18 mouse cellular contexts compared by ENCODE assay signal in genomic region chr7:83852381-83853380, GRCm38 (mm10). TPM values are rescaled to one million over a fixed set of nuclear protein-coding genes. Genes with fewer than 3 reads are reported as not detected.
DNase-seq lines count a peak whose midpoint lies in the region; ATAC-seq and TF ChIP-seq lines count a peak whose summit lies in the region.
"Had no signal": no experiment of that assay in that cellular context is flagged by ENCODE, and none has a peak within 500 bp of the region (broad histone marks: within the 10 kb centered on the region; RNA-seq: fewer than 3 reads in every experiment).

No protein-coding gene starts in this region.

- intact Hi-C loops in heart, adult 2 months (cut with DNase I) = loop anchor here (5.0 kb wide), 1 partner anchor 35 kb away; no protein-coding TSS in a partner anchor

- WGBS in hindbrain, embryonic 15.5 days = 48% methylated on average over 5 of the region's 5 CpGs
- 39% methylated on average over 5 of the region's 5 CpGs for WGBS in hindbrain, embryonic 11.5 days
- 32% methylated on average over 5 of the region's 5 CpGs for WGBS in midbrain, embryonic 15.5 days
- WGBS in heart, adult 2 months = 68% methylated on average over 5 of the region's 5 CpGs

- H3K9ac ChIP-seq in hindbrain, embryonic 15.5 days = no peak overlapping the region
- no peak overlapping the region for H3K9ac ChIP-seq in hindbrain, embryonic 11.5 days (ENCODE audit: low read depth, low read length)
- no peak overlapping the region for H3K9ac ChIP-seq in midbrain, embryonic 15.5 days
- no peak overlapping the region for H3K9ac ChIP-seq in heart, adult 2 months (ENCODE audit: low read depth, low read length)
- H3K9ac ChIP-seq: heart, embryonic 15.5 days; limb, embryonic 15.5 days had no signal

- no peaks in the 10 kb centered on the region for H3K79me2 ChIP-seq in heart, adult 2 months (replicated peaks; ENCODE audit: control insufficient read depth, insufficient read depth, low read length)

- no peak for DNase-seq in hindbrain, embryonic 11.5 days (ENCODE audit: low spot score)
- DNase-seq in 3T3-L1 (ENCODE audit: low read depth, low spot score) = peak; percentile 48
- no peak for DNase-seq in frontal cortex, postnatal 25 days (ENCODE audit: low spot score in 2 of 2)
- DNase-seq in layer of hippocampus, postnatal 25 days (ENCODE audit: extremely low spot score in 1 of 2, low spot score in 1 of 2) = no peak
- DNase-seq in heart, adult 2 months = no peak
- DNase-seq: cerebellum, adult 9-11 months; gastrocnemius, postnatal 10 days; kidney, adult 9 months; layer of hippocampus, postnatal 36 days had no signal

- no peaks in the 10 kb centered on the region for H3K4me1 ChIP-seq in hindbrain, embryonic 15.5 days (replicated peaks)
- no peaks in the 10 kb centered on the region for H3K4me1 ChIP-seq in hindbrain, embryonic 11.5 days (replicated peaks; ENCODE audit: control insufficient read depth, insufficient read depth, low read length)
- H3K4me1 ChIP-seq in bone marrow macrophage, adult 2 months (ENCODE audit: control insufficient read depth, insufficient read depth, low read length) = peaks cover 52% of the 10 kb centered on the region
- H3K4me1 ChIP-seq in midbrain, embryonic 15.5 days = no peaks in the 10 kb centered on the region
- H3K4me1 ChIP-seq in heart, adult 2 months (ENCODE audit: control insufficient read depth, insufficient read depth, low read length) = peaks cover 4% of the 10 kb centered on the region

- H3K27me3 ChIP-seq in hindbrain, embryonic 15.5 days = no peaks in the 10 kb centered on the region
- no peaks in the 10 kb centered on the region for H3K27me3 ChIP-seq in hindbrain, embryonic 11.5 days (ENCODE audit: control insufficient read depth, insufficient read depth, low read length)
- H3K27me3 ChIP-seq in midbrain, embryonic 15.5 days (replicated peaks) = no peaks in the 10 kb centered on the region
- no peaks in the 10 kb centered on the region for H3K27me3 ChIP-seq in heart, adult 2 months (ENCODE audit: control insufficient read depth, insufficient read depth, low read length)
- H3K27me3 ChIP-seq: heart, embryonic 15.5 days; limb, embryonic 15.5 days had no signal

- no peaks in the 10 kb centered on the region for H3K9me3 ChIP-seq in hindbrain, embryonic 15.5 days
- H3K9me3 ChIP-seq in hindbrain, embryonic 11.5 days (ENCODE audit: control insufficient read depth, low read length) = no peaks in the 10 kb centered on the region
- no peaks in the 10 kb centered on the region for H3K9me3 ChIP-seq in midbrain, embryonic 15.5 days
- H3K9me3 ChIP-seq: forebrain, embryonic 10.5 days; heart, embryonic 15.5 days; limb, embryonic 15.5 days had no signal

- no peak for TF ChIP-seq CTCF in bone marrow macrophage, adult 2 months (IDR thresholded peaks at IDR 0.05; ENCODE audit: low read depth, low read length)
- TF ChIP-seq CTCF in heart, adult 2 months (IDR thresholded peaks at IDR 0.05) = no peak

- H3K36me3 ChIP-seq in hindbrain, embryonic 15.5 days = no peaks in the 10 kb centered on the region
- no peaks in the 10 kb centered on the region for H3K36me3 ChIP-seq in hindbrain, embryonic 11.5 days (ENCODE audit: control insufficient read depth, insufficient read depth, low read length)
- no peaks in the 10 kb centered on the region for H3K36me3 ChIP-seq in midbrain, embryonic 15.5 days (replicated peaks)
- no peaks in the 10 kb centered on the region for H3K36me3 ChIP-seq in heart, adult 2 months (ENCODE audit: control insufficient read depth, insufficient read depth, low read length)
- H3K36me3 ChIP-seq: forebrain, embryonic 10.5 days; heart, embryonic 15.5 days; limb, embryonic 15.5 days had no signal

- no peak overlapping the region for H3K4me3 ChIP-seq in hindbrain, embryonic 15.5 days
- no peak overlapping the region for H3K4me3 ChIP-seq in hindbrain, embryonic 11.5 days (ENCODE audit: low read depth, low read length)
- H3K4me3 ChIP-seq in bone marrow macrophage, adult 2 months (ENCODE audit: insufficient read depth, low read length) = no peak overlapping the region
- no peak overlapping the region for H3K4me3 ChIP-seq in midbrain, embryonic 15.5 days
- no peak overlapping the region for H3K4me3 ChIP-seq in heart, adult 2 months
- H3K4me3 ChIP-seq: forebrain, embryonic 10.5 days; heart, embryonic 15.5 days; limb, embryonic 15.5 days had no signal

- H3K4me2 ChIP-seq in hindbrain, embryonic 15.5 days = no peak overlapping the region
- no peak overlapping the region for H3K4me2 ChIP-seq in hindbrain, embryonic 11.5 days (replicated peaks; ENCODE audit: low read depth, low read length)
- no peak overlapping the region for H3K4me2 ChIP-seq in midbrain, embryonic 15.5 days
- H3K4me2 ChIP-seq: heart, embryonic 15.5 days; limb, embryonic 15.5 days had no signal

- no peak for TF ChIP-seq POLR2A in bone marrow macrophage, adult 2 months (IDR thresholded peaks at IDR 0.05; ENCODE audit: borderline replicate concordance, low read depth, low read length)
- no peak for TF ChIP-seq POLR2A in heart, adult 2 months (IDR thresholded peaks at IDR 0.05; ENCODE audit: insufficient read depth, low read depth, low read length)

- no peak for TF ChIP-seq EP300 in heart, adult 2 months (IDR thresholded peaks at IDR 0.05; ENCODE audit: insufficient read depth, low read depth, low read length)

- no peak overlapping the region for H3K27ac ChIP-seq in hindbrain, embryonic 15.5 days (replicated peaks)
- no peak overlapping the region for H3K27ac ChIP-seq in hindbrain, embryonic 11.5 days (ENCODE audit: low read depth, low read length)
- peak overlapping the region; percentile 61 for H3K27ac ChIP-seq in bone marrow macrophage, adult 2 months (ENCODE audit: insufficient read depth, low read depth, low read length)
- H3K27ac ChIP-seq in midbrain, embryonic 15.5 days = no peak overlapping the region
- H3K27ac ChIP-seq in heart, adult 2 months = no peak overlapping the region
- H3K27ac ChIP-seq: forebrain, embryonic 10.5 days; heart, embryonic 15.5 days had no signal

- 0 out of 2 replicates have a peak, but pooled peaks have one; percentile 27 for ATAC-seq in hindbrain, embryonic 15.5 days (ENCODE audit: low FRiP score, low read depth)
- ATAC-seq in hindbrain, embryonic 11.5 days (ENCODE audit: low FRiP score) = no peak
- ATAC-seq in midbrain, embryonic 15.5 days (replicated peaks) = 0 out of 2 replicates have a peak, but pooled peaks have one; percentile 17
- ATAC-seq: lung, postnatal 0 days had no signal

RNA-seq across cellular contexts. Expression of gene Tlnrd1, which starts 31.4 kb away (rescaled TPM):
- polyA plus RNA-seq in hindbrain, embryonic 15.5 days (2015; fragmentation: Nextera tagmentation; extraction: Ambion mirVana) = 11.1 and 11.5 TPM in 2 replicates
- 11.6 and 14.9 TPM in 2 replicates for polyA plus RNA-seq in hindbrain, embryonic 11.5 days (2014; fragmentation: Nextera tagmentation; extraction: Ambion mirVana)
- 11.8 and 12.0 TPM in 2 replicates for polyA plus RNA-seq in bone marrow macrophage, adult 2 months (2012; ENCODE audit: insufficient read depth, insufficient read length, missing spikeins)
- polyA plus RNA-seq in midbrain, embryonic 15.5 days (2015; fragmentation: Nextera tagmentation; extraction: Ambion mirVana) = 10.1 and 12.1 TPM in 2 replicates
- 10 to 100 TPM; 20.0 to 21.4 TPM for total RNA-seq in layer of hippocampus, postnatal 25 days (2021)
- 1 to 10 TPM; 6.5 to 8.7 TPM for total RNA-seq in heart, adult 2 months (2021)
- polyA plus RNA-seq in heart, adult 2 months (2012; rRNA removed) = 5.9 and 7.2 TPM in 2 replicates

RNA-seq across cellular contexts. Expression of gene Mesd, which starts 31.6 kb away (rescaled TPM):
- polyA plus RNA-seq in hindbrain, embryonic 15.5 days (2015; fragmentation: Nextera tagmentation; extraction: Ambion mirVana) = 67.1 and 79.1 TPM in 2 replicates
- 72.8 and 73.3 TPM in 2 replicates for polyA plus RNA-seq in hindbrain, embryonic 11.5 days (2014; fragmentation: Nextera tagmentation; extraction: Ambion mirVana)
- 39.7 and 40.5 TPM in 2 replicates for polyA plus RNA-seq in bone marrow macrophage, adult 2 months (2012; ENCODE audit: insufficient read depth, insufficient read length, missing spikeins)
- polyA plus RNA-seq in midbrain, embryonic 15.5 days (2015; fragmentation: Nextera tagmentation; extraction: Ambion mirVana) = 64.7 and 67.1 TPM in 2 replicates
- 10 to 100 TPM; 56.5 to 63.2 TPM for total RNA-seq in layer of hippocampus, postnatal 25 days (2021)
- total RNA-seq in heart, adult 2 months (2021) = 10 to 100 TPM; 51.5 to 52.0 TPM
- 11.4 and 19.4 TPM in 2 replicates for polyA plus RNA-seq in heart, adult 2 months (2012; rRNA removed)

RNA-seq across cellular contexts. Expression of gene Cfap161, which starts 58.0 kb away (rescaled TPM):
- polyA plus RNA-seq in hindbrain, embryonic 15.5 days (2015; fragmentation: Nextera tagmentation; extraction: Ambion mirVana) = 1.5 and 2.2 TPM in 2 replicates
- 0.99 and 1.5 TPM in 2 replicates for polyA plus RNA-seq in hindbrain, embryonic 11.5 days (2014; fragmentation: Nextera tagmentation; extraction: Ambion mirVana)
- not detected in 2 replicates for polyA plus RNA-seq in bone marrow macrophage, adult 2 months (2012; ENCODE audit: insufficient read depth, insufficient read length, missing spikeins)
- 1.5 and 2.2 TPM in 2 replicates for polyA plus RNA-seq in midbrain, embryonic 15.5 days (2015; fragmentation: Nextera tagmentation; extraction: Ambion mirVana)
- total RNA-seq in layer of hippocampus, postnatal 25 days (2021) = under 1 TPM; 0.86 to 0.87 TPM
- total RNA-seq in heart, adult 2 months (2021) = not detected
- polyA plus RNA-seq in heart, adult 2 months (2012; rRNA removed) = 0.35 and 0.50 TPM in 2 replicates
- total RNA-seq: gastrocnemius, postnatal 10 days had no signal
- polyA plus RNA-seq: forebrain, embryonic 10.5 days; spleen, adult 2 months; urinary bladder, adult 2 months had no signal
